Mouse (Mus musculus) intestine, postnatal 0 days (tissue): ENCODE measurements around the gene Sec14l3. TPM values are rescaled to one million over a fixed set of nuclear protein-coding genes. Genes with fewer than 3 reads are reported as not detected.
"Not testable (repeated sequence)": the region's sequence is repeated elsewhere in the genome, so short reads cannot be mapped to it uniquely, and the experiment has no call there.

Experiments
- ATAC-seq: fragments of 200-750 bp; cut with Nextera tagmentation; 2 replicates; pipeline ENCODE4 v1.8.0; 2017; ENCODE audit warnings: mild to moderate bottlenecking, moderate TSS enrichment, moderate library complexity
- H3K27ac ChIP-seq: fragments of 300-500 bp; sonication (generic); 2 replicates; pipeline ENCODE4 v1.5.1; 2014; ENCODE audit warnings: mild to moderate bottlenecking, low read depth, low read length, moderate library complexity
- H3K27me3 ChIP-seq: fragments of 300-500 bp; sonication (generic); replicated peaks from 2 replicates; pipeline ENCODE4 v1.6.1; 2014; ENCODE audit warnings: low read length, mixed read lengths; ENCODE audit not compliant: control insufficient read depth, insufficient read depth
- H3K36me3 ChIP-seq: fragments of 300-500 bp; sonication (generic); 2 replicates; pipeline ENCODE4 v1.6.1; 2014; ENCODE audit warnings: mild to moderate bottlenecking, moderate library complexity; ENCODE audit not compliant: control insufficient read depth, insufficient read depth
- H3K4me1 ChIP-seq: fragments of 300-500 bp; sonication (generic); replicated peaks from 2 replicates; pipeline ENCODE4 v1.6.1; 2014; ENCODE audit warnings: antibody characterized with exemption, low read length, mixed read lengths; ENCODE audit not compliant: control insufficient read depth, insufficient read depth
- H3K4me2 ChIP-seq: fragments of 300-500 bp; sonication (generic); replicated peaks from 2 replicates; pipeline ENCODE4 v1.6.1; 2014; ENCODE audit warnings: low read depth, mild to moderate bottlenecking, moderate library complexity
- H3K4me3 ChIP-seq: fragments of 300-500 bp; sonication (generic); 2 replicates; pipeline ENCODE4 v1.5.1; 2014; ENCODE audit warnings: low read depth, low read length
- H3K9ac ChIP-seq: fragments of 300-500 bp; sonication (generic); 2 replicates; pipeline ENCODE4 v1.6.1; 2014; ENCODE audit warnings: mild to moderate bottlenecking, low read depth, low read length
- H3K9me3 ChIP-seq: fragments of 300-500 bp; sonication (generic); 2 replicates; pipeline ENCODE4 v1.6.1; 2016; ENCODE audit warnings: mixed run types; ENCODE audit not compliant: control insufficient read depth
- CTCF ChIP-seq: sonication (generic); IDR thresholded peaks from 2 replicates; pipeline ENCODE4 v1.5.1; 2016; ENCODE audit warnings: low read depth, mild to moderate bottlenecking, control low read depth, antibody characterized with exemption, moderate library complexity
- WGBS: fragments of 180-500 bp; shearing (Covaris S2); extraction: QIAGEN DNeasy Blood & Tissue Kit; methylation state at CpG from one replicate; pipeline ENCODE4 v1.1.7; 2014; 5-methylcytosine and 5-hydroxymethylcytosine counted together
- polyA plus RNA-seq: library from polyadenylated mRNA; unstranded; fragments of >200 nt; fragmentation: Nextera tagmentation; extraction: Ambion mirVana; gene quantifications from 2 replicates; pipeline ENCODE4 v1.2.1, GENCODE M21; 2015

Gene Sec14l3
- polyA plus RNA-seq, 1 experiment from 2014 or later, result not detected

DNA sequence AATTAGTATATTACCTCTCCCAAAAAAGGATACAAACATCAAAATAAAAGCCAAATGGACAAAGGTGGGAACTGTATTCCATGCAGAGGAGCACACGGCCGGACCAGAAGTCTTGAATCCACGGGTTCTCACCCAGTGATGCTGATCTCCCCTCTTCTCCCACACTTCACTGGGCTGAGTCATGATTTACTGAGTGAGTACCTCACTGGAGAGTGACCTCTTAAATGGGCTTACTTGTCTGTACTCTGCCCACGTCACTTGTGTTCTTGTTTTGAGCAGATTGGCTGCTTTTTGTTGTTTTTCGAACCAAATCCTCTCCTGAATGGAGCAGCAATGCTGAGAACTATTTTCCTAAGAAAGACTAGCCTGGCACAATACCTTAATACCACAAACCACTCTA, 40.3 kb downstream of the Sec14l3 start:
- WGBS, result 88% methylated on average over 5 of the region's 5 CpGs
- Histone ChIP-seq H3K36me3 (0 out of 2 replicates have a peak, but pooled peaks cover 5% of the 10 kb centered on the region), H3K9ac (no peak overlapping the region), H3K9me3 (no peaks in the 10 kb centered on the region), H3K4me3 (no peak overlapping the region), H3K27me3 (no peaks in the 10 kb centered on the region), H3K4me1 (no peaks in the 10 kb centered on the region), H3K4me2 (no peak overlapping the region), H3K27ac (no peak overlapping the region)
- TF ChIP-seq CTCF, result no peak
- no peak for ATAC-seq

- no peak for TF ChIP-seq CTCF
- no peak for ATAC-seq
- WGBS, result 34% methylated on average over 6 of the region's 6 CpGs
Observed at GRCm38 (mm10) chr11:4105444-4105843, 40.8 kb downstream of the Sec14l3 start.

DNA sequence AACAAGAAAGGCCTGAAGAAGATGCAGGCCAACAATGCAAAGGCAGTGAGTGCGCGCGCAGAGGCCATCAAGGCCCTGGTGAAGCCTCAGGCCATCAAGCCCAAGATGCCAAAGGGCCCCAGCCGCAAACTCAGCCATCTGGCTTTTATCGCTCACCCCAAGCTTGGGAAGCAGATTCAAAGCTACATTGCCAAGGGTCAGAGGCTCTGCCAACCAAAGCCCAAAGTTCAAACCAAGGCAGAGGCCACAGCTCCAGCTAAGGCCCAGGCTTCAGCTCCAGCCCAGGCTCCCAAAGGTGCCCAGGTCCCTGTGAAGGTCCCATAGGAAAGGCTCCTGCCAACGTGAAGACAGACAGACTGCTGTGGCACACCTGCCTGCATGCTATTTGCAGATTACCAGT, 43.3 kb downstream of the Sec14l3 start:
- ATAC-seq, H3K27ac ChIP-seq, H3K9me3 ChIP-seq, H3K4me3 ChIP-seq, H3K4me2 ChIP-seq, H3K36me3 ChIP-seq, H3K27me3 ChIP-seq, H3K4me1 ChIP-seq, H3K9ac ChIP-seq: not testable (repeated sequence)
- 91% methylated on average over 6 of the region's 6 CpGs for WGBS

More at GRCm38 (mm10) chr11:4105444-4105843, 40.8 kb downstream of the Sec14l3 start:
- no peak overlapping the region for H3K4me2 ChIP-seq
- H3K27ac ChIP-seq, result no peak overlapping the region
- 0 out of 2 replicates have a peak, but pooled peaks cover 5% of the 10 kb centered on the region for H3K36me3 ChIP-seq
- H3K4me3 ChIP-seq, result no peak overlapping the region
- H3K9me3 ChIP-seq, result no peaks in the 10 kb centered on the region
- H3K27me3 ChIP-seq, result no peaks in the 10 kb centered on the region
- no peaks in the 10 kb centered on the region for H3K4me1 ChIP-seq
- no peak overlapping the region for H3K9ac ChIP-seq

DNA sequence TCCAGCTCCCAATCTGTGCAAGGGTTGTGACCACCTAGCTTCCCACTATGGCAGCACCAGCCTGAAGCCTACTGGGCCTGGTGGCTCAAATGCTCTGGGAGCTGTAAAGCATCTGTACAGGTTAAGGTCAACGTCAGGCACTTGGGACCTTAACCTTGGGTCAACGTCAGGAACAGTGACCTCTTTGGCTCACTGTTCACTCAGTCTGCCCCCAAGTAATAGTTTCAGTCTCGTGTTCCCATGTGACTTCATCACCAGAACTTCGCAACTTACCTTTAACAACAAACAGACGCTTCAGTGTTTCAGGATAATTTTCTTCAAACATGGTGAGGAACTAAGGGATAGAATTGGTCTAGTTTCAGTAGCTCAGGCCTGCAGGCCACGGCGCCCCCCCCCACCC, 44.0 kb downstream of the Sec14l3 start:
- H3K4me1 ChIP-seq, result no peaks in the 10 kb centered on the region
- H3K9ac ChIP-seq, result no peak overlapping the region
- no peak overlapping the region for H3K4me3 ChIP-seq
- H3K27ac ChIP-seq, result no peak overlapping the region
- H3K36me3 ChIP-seq, result 0 out of 2 replicates have a peak, but pooled peaks cover 5% of the 10 kb centered on the region
- no peak for TF ChIP-seq CTCF
- no peaks in the 10 kb centered on the region for H3K9me3 ChIP-seq
- no peak overlapping the region for H3K4me2 ChIP-seq
- H3K27me3 ChIP-seq, result no peaks in the 10 kb centered on the region
- WGBS, result 85% methylated on average over 7 of the region's 7 CpGs
- ATAC-seq, result no peak

GRCm38 (mm10) chr11:4112033-4112432, 47.4 kb downstream of the Sec14l3 start:
- Histone ChIP-seq H3K4me1 (no peaks in the 10 kb centered on the region), H3K27ac (no peak overlapping the region), H3K4me3 (no peak overlapping the region), H3K9ac (no peak overlapping the region), H3K4me2 (no peak overlapping the region), H3K9me3 (no peaks in the 10 kb centered on the region), H3K27me3 (no peaks in the 10 kb centered on the region), H3K36me3 (0 out of 2 replicates have a peak, but pooled peaks cover 5% of the 10 kb centered on the region)
- ATAC-seq, result no peak
- no peak for TF ChIP-seq CTCF
- WGBS, result 73% methylated on average over 4 of the region's 4 CpGs

- no peak for TF ChIP-seq CTCF
- no peak for ATAC-seq
- H3K9me3 ChIP-seq, result no peaks in the 10 kb centered on the region
- whole genome bisulfite sequencing, result 68% methylated on average over 6 of the region's 6 CpGs
- H3K27me3 ChIP-seq, result no peaks in the 10 kb centered on the region
- no peak overlapping the region for H3K4me3 ChIP-seq
- H3K4me1 ChIP-seq, result 0 out of 2 replicates have a peak, but pooled peaks cover 5% of the 10 kb centered on the region
- 0 out of 2 replicates have a peak, but pooled peaks cover 5% of the 10 kb centered on the region for H3K36me3 ChIP-seq
- H3K4me2 ChIP-seq, result no peak overlapping the region
- H3K9ac ChIP-seq, result no peak overlapping the region
- H3K27ac ChIP-seq, result no peak overlapping the region
Observed at GRCm38 (mm10) chr11:4112861-4113260, 48.2 kb downstream of the Sec14l3 start.

- 78% methylated on average over 4 of the region's 4 CpGs for WGBS
Observed at GRCm38 (mm10) chr11:4113496-4113895, 48.9 kb downstream of the Sec14l3 start.

More at GRCm38 (mm10) chr11:4113496-4113895, 48.9 kb downstream of the Sec14l3 start:
- H3K4me3 ChIP-seq, result no peak overlapping the region
- no peak for ATAC-seq
- peaks cover 5% of the 10 kb centered on the region; the same call in 1 of the 2 replicates for H3K4me1 ChIP-seq
- no peak overlapping the region for H3K9ac ChIP-seq
- no peak overlapping the region for H3K4me2 ChIP-seq
- no peak overlapping the region for H3K27ac ChIP-seq
- H3K27me3 ChIP-seq, result no peaks in the 10 kb centered on the region
- no peaks in the 10 kb centered on the region for H3K9me3 ChIP-seq
- H3K36me3 ChIP-seq, result 0 out of 2 replicates have a peak, but pooled peaks cover 5% of the 10 kb centered on the region
- TF ChIP-seq CTCF, result no peak
